Mouse (Mus musculus): ENCODE measurements at regions not wholly inside any gene's neighbourhood (a gene's known extent, or its start where the extent isn't known, plus 50 kb on each side); places are given as distances from the start of the nearest gene placed in this dataset.
"Not testable (repeated sequence)": the region's sequence is repeated elsewhere in the genome, so short reads cannot be mapped to it uniquely, and the experiment has no call there.

DNA sequence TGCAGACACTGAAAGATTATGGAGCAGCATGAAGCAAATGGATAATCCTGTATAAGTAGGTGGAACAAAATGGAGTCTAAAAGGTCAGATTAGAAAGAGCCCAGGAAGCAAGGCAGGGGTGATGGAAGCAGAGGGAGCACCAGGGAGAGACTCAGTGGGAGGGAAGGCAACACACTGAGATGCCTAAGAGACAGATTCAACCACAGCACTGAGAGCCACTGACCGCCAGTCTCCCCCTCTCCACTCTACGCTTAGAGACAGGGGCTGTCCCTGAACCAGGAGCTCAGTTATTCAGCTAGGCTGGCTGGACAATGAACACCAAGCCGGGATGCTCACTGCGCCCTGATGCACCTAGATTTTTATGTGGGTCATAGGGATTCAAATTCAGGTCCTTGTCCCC is 233.8 kb downstream of the Nucb2 start:
- no peaks in the 10 kb centered on the region for H3K36me3 ChIP-seq
- ATAC-seq (ENCODE audit: insufficient number of reproducible peaks, insufficient read depth, low FRiP score, low TSS enrichment, low read depth), result no peak
- no peak overlapping the region for H3K4me2 ChIP-seq
- no peaks in the 10 kb centered on the region for H3K9me3 ChIP-seq
- no peak overlapping the region for H3K9ac ChIP-seq
- no peaks in the 10 kb centered on the region for H3K27me3 ChIP-seq
- H3K4me3 ChIP-seq, result no peak overlapping the region
- WGBS, result 87% methylated on average over 4 of the region's 4 CpGs
- H3K4me1 ChIP-seq, result no peaks in the 10 kb centered on the region
- no peak overlapping the region for H3K27ac ChIP-seq

DNA sequence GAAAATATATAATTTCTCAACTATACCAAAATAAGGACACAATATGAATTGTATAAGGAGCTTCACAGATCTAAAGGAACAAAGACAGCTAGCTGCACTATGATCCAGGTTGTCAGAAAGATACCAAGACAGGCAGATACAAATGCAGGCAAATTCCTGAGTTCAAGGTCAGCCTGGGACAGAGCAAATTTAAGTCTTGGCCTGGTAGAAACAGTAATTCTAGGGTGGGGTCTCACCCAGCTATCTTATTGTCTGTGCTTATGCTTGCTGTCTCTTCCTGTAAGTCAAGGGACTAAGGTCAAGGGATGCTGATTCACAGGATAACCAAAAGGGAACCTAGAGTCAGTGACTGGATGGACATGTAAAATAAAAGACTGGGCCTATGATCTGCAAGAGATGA is 250.4 kb downstream of the Nucb2 start:
- Histone ChIP-seq H3K4me1 (no peaks in the 10 kb centered on the region), H3K27me3 (no peaks in the 10 kb centered on the region), H3K4me2 (no peak overlapping the region), H3K9me3 (no peaks in the 10 kb centered on the region), H3K4me3 (no peak overlapping the region), H3K27ac (no peak overlapping the region), H3K9ac (no peak overlapping the region), H3K36me3 (no peaks in the 10 kb centered on the region)
- ATAC-seq (ENCODE audit: insufficient number of reproducible peaks, insufficient read depth, low FRiP score, low TSS enrichment, low read depth), result no peak

DNA sequence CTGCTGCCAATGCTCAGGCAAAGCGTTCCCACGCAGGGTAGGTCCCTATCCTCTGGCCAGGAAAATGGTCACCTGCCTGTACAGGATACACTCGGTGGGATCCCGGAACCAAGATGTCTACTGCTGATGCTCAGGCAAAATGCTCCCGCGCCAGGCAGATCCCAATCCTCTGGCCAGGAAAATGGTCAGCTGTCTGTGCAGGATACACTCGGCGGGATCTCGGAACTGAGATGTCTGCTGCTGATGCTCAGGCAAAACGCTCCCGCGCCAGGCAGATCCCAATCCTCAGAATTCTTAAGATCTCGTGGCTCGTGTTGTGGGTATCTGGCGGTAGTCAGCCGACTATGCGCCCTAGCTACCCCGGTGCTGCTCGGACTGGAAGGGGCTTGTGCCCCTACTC is 288.0 kb downstream of the Nucb2 start:
- not testable (repeated sequence) for H3K4me1 ChIP-seq; H3K9ac ChIP-seq; H3K4me2 ChIP-seq; H3K4me3 ChIP-seq; H3K9me3 ChIP-seq; ATAC-seq (ENCODE audit: insufficient number of reproducible peaks, insufficient read depth, low FRiP score, low TSS enrichment, low read depth); H3K27ac ChIP-seq; H3K27me3 ChIP-seq; H3K36me3 ChIP-seq
- WGBS, result 92% methylated on average over 19 of the region's 19 CpGs

DNA sequence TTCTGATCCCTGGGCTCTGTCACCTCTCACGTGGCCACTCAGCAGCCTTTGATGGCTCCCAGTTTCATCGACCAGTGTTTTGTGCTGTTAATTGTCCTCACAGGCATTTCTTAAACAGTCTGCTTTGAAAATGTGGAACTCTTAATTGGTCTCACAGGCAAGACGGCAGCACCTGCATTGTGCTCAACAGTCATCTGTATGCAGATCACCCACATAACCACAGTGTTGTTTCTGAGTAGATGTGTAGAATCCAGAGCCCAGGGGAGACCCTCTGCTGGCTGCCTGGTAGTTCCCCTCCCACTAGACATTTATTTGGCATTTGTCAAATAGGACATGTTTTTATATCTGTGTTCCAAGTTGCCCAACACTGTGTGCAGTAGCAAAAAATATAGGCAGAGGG is 304.3 kb downstream of the Nucb2 start:
- no peaks in the 10 kb centered on the region for H3K4me1 ChIP-seq
- 72% methylated on average over 3 of the region's 3 CpGs for WGBS
- H3K27ac ChIP-seq, result no peak overlapping the region
- H3K36me3 ChIP-seq, result no peaks in the 10 kb centered on the region
- H3K9ac ChIP-seq, result no peak overlapping the region
- H3K4me2 ChIP-seq, result no peak overlapping the region
- no peaks in the 10 kb centered on the region for H3K27me3 ChIP-seq
- no peak for ATAC-seq (ENCODE audit: insufficient number of reproducible peaks, insufficient read depth, low FRiP score, low TSS enrichment, low read depth)
- no peaks in the 10 kb centered on the region for H3K9me3 ChIP-seq
- no peak overlapping the region for H3K4me3 ChIP-seq

DNA sequence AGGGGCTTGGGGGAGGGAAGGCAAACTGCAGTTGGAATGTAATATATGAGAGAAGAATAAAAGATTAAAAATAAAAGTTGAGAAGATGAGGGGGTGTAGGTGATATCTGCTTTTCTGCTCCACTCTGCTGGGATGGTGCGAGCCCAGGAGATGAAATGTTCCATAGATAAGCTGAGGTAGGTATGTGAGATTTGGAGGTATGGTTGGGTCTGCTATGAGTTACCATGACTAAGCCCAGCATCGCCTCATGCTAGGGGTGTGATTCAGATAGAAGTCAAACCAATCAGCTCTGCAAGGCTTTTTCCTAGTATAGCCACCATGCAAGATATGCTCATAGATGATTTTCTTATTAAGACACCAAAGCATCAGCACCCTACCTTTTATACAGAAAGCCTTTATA is 312.3 kb downstream of the Nucb2 start:
- Histone ChIP-seq H3K27ac (no peak overlapping the region), H3K4me1 (no peaks in the 10 kb centered on the region), H3K36me3 (no peaks in the 10 kb centered on the region), H3K4me2 (no peak overlapping the region), H3K27me3 (no peaks in the 10 kb centered on the region), H3K4me3 (no peak overlapping the region), H3K9ac (no peak overlapping the region), H3K9me3 (no peaks in the 10 kb centered on the region)
- no peak for ATAC-seq (ENCODE audit: insufficient number of reproducible peaks, insufficient read depth, low FRiP score, low TSS enrichment, low read depth)
- 82% methylated on average over 2 of the region's 2 CpGs for WGBS

DNA sequence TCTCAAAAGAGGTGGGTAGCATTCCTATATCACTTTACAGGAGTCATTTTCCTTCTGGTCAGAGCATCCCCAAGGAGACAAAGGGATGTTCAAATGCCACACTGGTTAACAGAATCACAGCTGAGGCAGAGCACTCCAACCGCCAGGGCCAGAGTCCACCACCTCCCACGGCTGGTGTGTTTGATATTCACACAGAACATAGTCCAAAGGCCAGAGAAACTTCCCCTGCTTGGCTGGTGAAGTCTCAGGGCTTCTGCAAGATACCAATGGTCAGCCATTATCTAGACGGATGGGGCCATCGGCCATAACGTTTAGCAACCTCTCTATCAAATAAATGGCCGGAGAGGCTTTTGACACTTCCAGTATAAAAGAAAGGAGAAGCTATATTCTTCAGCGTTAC is 313.8 kb downstream of the Nucb2 start:
- Histone ChIP-seq H3K9ac (no peak overlapping the region), H3K27me3 (no peaks in the 10 kb centered on the region), H3K9me3 (no peaks in the 10 kb centered on the region), H3K27ac (no peak overlapping the region), H3K4me1 (no peaks in the 10 kb centered on the region), H3K36me3 (no peaks in the 10 kb centered on the region), H3K4me3 (no peak overlapping the region), H3K4me2 (no peak overlapping the region)
- ATAC-seq (ENCODE audit: insufficient number of reproducible peaks, insufficient read depth, low FRiP score, low TSS enrichment, low read depth), result no peak
- 85% methylated on average over 7 of the region's 7 CpGs for WGBS

DNA sequence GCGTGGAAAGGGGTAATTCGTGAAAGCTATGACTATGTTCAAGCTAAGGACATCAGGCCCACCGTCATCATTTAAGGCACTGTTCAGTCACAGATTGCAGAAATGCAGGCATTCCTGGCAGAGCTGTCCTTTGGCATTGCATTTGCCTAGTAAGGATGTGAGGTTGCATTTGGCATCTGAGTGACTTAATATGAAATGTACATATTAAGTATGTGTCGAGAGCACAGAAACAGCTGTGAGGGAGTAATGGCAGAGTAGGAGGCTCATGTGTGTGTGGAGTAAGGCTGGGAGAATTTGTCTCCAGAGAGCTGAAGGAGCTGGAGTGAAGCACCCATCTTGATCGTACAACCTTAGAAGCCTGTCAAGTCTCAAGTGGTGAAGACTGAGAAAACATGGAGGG is 316.4 kb downstream of the Nucb2 start:
- no peaks in the 10 kb centered on the region for H3K9me3 ChIP-seq
- H3K4me1 ChIP-seq, result no peaks in the 10 kb centered on the region
- H3K36me3 ChIP-seq, result no peaks in the 10 kb centered on the region
- no peak for ATAC-seq (ENCODE audit: insufficient number of reproducible peaks, insufficient read depth, low FRiP score, low TSS enrichment, low read depth)
- H3K4me2 ChIP-seq, result no peak overlapping the region
- no peak overlapping the region for H3K27ac ChIP-seq
- H3K27me3 ChIP-seq, result no peaks in the 10 kb centered on the region
- WGBS, result 79% methylated on average over 5 of the region's 5 CpGs
- no peak overlapping the region for H3K9ac ChIP-seq
- no peak overlapping the region for H3K4me3 ChIP-seq

DNA sequence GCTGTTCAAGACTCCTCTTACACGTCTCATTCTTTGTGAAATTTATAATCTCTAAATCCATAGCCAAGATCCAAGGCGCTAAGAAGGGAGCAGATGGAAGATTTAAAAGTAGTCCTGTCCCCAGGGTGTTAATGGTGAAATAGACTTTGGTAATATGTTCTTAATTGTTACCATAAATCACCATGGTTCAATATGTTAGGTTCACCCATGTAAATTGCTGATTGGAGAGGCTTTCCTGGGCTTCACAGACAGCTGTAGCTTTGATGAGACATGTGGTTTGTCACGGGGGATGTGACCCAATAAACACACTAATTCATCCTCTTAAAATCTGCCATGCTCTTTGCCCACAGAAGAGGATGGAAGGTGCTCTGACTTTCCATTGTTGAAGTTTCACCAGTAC is 338.7 kb downstream of the Nucb2 start:
- no peak overlapping the region for H3K4me3 ChIP-seq
- H3K9me3 ChIP-seq, result no peaks in the 10 kb centered on the region
- no peak overlapping the region for H3K9ac ChIP-seq
- ATAC-seq (ENCODE audit: insufficient number of reproducible peaks, insufficient read depth, low FRiP score, low TSS enrichment, low read depth), result no peak
- no peaks in the 10 kb centered on the region for H3K36me3 ChIP-seq
- H3K27ac ChIP-seq, result no peak overlapping the region
- H3K27me3 ChIP-seq, result no peaks in the 10 kb centered on the region
- H3K4me1 ChIP-seq, result no peaks in the 10 kb centered on the region
- 53% methylated on average over 3 of the region's 3 CpGs for WGBS
- no peak overlapping the region for H3K4me2 ChIP-seq

DNA sequence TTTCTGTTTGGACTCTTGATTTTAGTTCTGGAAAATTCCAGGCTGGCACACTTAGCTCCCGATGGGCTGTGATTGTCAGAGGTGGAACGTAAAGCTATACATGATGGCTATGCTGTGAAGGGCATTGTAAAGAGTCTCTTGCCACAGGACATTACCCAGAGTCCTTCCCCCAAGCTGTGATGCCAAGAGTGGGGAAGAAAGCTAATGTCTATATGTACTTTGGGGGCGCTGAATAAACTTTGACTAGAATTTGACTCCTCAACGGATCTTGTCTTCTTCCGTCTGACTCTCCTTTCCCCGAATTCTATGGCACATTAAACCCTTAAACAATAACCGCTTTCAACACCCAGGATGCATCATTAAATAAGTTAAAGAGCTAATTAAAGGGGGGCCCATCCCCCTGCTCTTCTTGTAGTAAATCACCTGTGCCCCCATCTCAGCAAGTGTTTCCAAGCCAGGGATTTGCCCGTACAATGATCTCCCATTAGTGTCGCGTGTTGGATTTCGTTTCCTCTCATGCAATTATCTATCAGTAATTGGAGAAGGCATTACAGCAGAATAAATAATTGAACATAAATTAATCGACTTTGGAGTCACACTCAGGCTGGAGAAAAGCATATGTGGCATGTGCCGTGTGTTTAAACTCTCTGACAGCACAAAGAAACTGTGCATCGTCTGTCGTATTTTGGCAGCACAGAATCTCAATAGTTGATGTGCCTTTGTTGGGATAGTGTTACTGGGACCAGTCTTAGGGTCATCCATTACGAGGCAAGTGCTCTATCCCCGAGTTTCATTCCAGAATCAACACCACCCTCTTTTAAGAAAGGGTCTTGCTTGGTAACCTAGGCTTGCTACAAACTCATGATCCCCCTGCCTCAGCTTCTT is 343.9 kb downstream of the Nucb2 start:
- H3K36me3 ChIP-seq, result no peaks in the 10 kb centered on the region

DNA sequence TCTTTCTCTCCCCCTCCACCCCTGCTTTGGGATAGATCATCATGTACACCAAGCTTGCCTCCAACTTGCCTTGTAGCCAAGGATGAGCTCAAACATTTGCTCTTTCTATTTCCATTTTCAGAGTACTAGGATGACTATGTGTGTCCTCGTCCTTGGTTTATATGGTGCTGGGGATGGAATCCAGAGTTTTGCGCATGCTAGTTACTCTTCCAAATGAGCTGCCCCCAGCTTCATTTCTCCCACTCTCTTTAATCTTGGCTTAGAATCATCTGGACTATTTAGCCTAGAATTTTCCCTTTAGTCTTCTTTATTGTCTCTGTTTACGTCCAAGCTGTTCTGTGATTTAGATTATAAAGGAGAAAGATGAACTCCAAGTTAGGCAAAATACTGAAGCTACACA is 349.2 kb downstream of the Nucb2 start:
- Histone ChIP-seq H3K4me1 (no peaks in the 10 kb centered on the region), H3K9ac (no peak overlapping the region), H3K4me2 (no peak overlapping the region), H3K27me3 (no peaks in the 10 kb centered on the region), H3K4me3 (no peak overlapping the region), H3K36me3 (no peaks in the 10 kb centered on the region), H3K9me3 (no peaks in the 10 kb centered on the region), H3K27ac (no peak overlapping the region)
- 87% methylated on average over 3 of the region's 3 CpGs for WGBS
- no peak for ATAC-seq (ENCODE audit: insufficient number of reproducible peaks, insufficient read depth, low FRiP score, low TSS enrichment, low read depth)

More for the DNA sequence above, 343.9 kb downstream of the Nucb2 start:
- Histone ChIP-seq H3K4me1 (no peaks in the 10 kb centered on the region), H3K4me2 (no peak overlapping the region), H3K27me3 (no peaks in the 10 kb centered on the region), H3K9ac (no peak overlapping the region), H3K4me3 (no peak overlapping the region), H3K9me3 (no peaks in the 10 kb centered on the region), H3K27ac (no peak overlapping the region)
- 81% methylated on average over 17 of the region's 17 CpGs for WGBS
- no peak for ATAC-seq (ENCODE audit: insufficient number of reproducible peaks, insufficient read depth, low FRiP score, low TSS enrichment, low read depth)

DNA sequence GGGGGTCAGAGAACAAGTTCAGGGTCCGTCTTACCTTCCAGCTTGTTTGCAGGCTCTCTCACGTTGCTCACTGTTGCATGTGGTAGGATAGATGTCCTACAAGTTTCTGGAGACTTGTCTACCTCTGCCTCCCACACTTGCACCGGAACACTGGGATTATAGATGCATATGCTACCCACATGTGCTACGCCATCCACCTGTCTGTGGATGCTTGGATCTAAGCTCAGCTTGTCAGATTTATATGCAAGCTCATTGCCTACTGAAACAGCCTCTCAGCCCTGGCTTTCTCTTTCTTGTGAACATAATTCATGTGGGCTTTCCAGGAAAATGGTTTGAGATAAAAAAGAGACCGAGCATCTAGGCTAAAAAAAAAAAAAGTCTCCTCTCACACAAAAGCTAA is 353.0 kb downstream of the Nucb2 start:
- peaks cover 6% of the 10 kb centered on the region for H3K4me1 ChIP-seq
- no peak overlapping the region for H3K4me3 ChIP-seq
- H3K27ac ChIP-seq, result no peak overlapping the region
- WGBS, result 81% methylated on average over 5 of the region's 5 CpGs
- H3K9me3 ChIP-seq, result no peaks in the 10 kb centered on the region
- no peak for ATAC-seq (ENCODE audit: insufficient number of reproducible peaks, insufficient read depth, low FRiP score, low TSS enrichment, low read depth)
- H3K27me3 ChIP-seq, result no peaks in the 10 kb centered on the region
- H3K4me2 ChIP-seq, result no peak overlapping the region
- H3K9ac ChIP-seq, result no peak overlapping the region
- H3K36me3 ChIP-seq, result no peaks in the 10 kb centered on the region

DNA sequence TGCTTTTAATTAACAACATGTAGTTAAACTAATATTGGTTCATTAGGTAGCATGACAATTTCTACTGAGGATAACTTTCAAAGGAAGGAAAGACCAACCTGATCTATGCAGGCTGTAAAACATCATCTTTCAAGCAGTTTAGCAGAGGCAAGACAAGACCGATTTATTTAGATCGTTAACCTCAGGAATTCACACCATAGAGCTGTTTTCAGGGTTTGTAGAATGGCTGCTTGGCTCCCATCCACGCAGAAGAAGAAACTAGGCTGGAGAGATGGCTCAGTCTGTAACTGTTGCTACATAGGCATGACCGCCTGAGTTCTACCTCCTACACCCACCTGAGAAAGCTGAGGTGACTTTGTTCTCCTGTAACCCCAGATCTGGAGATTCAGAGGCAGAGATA is 353.6 kb downstream of the Nucb2 start:
- no peak overlapping the region for H3K4me3 ChIP-seq
- no peaks in the 10 kb centered on the region for H3K36me3 ChIP-seq
- H3K27ac ChIP-seq, result no peak overlapping the region
- no peaks in the 10 kb centered on the region for H3K27me3 ChIP-seq
- H3K4me2 ChIP-seq, result no peak overlapping the region
- H3K4me1 ChIP-seq, result peaks cover 6% of the 10 kb centered on the region
- H3K9me3 ChIP-seq, result no peaks in the 10 kb centered on the region
- H3K9ac ChIP-seq, result no peak overlapping the region
- no peak for ATAC-seq (ENCODE audit: insufficient number of reproducible peaks, insufficient read depth, low FRiP score, low TSS enrichment, low read depth)
- 82% methylated on average over 4 of the region's 4 CpGs for WGBS
